Mouse (Mus musculus) neural tube, embryonic 12.5 days (tissue): ENCODE data around the gene Hinfp. TPM values are rescaled to one million over a fixed set of nuclear protein-coding genes. Genes with fewer than 3 reads are reported as not detected.

ENCODE experiments used
- ATAC-seq: fragments of 200-750 bp; cut with Nextera tagmentation; 2 replicates; pipeline ENCODE4 v1.8.0; 2017; ENCODE audit warnings: low read depth, mild to moderate bottlenecking, moderate TSS enrichment, moderate library complexity; ENCODE audit not compliant: low FRiP score
- H3K27ac ChIP-seq: fragments of 300-500 bp; sonication (generic); 2 replicates; pipeline ENCODE4 v1.5.1; 2016
- H3K27me3 ChIP-seq: fragments of 300-500 bp; sonication (generic); replicated peaks from 2 replicates; pipeline ENCODE4 v1.6.1; 2016; ENCODE audit warnings: mild to moderate bottlenecking
- H3K36me3 ChIP-seq: fragments of 300-500 bp; sonication (generic); 2 replicates; pipeline ENCODE4 v1.6.1; 2016; ENCODE audit warnings: mild to moderate bottlenecking
- H3K4me1 ChIP-seq: fragments of 300-500 bp; sonication (generic); 2 replicates; pipeline ENCODE4 v1.6.1; 2016
- H3K4me2 ChIP-seq: fragments of 300-500 bp; sonication (generic); replicated peaks from 2 replicates; pipeline ENCODE4 v1.6.1; 2016; ENCODE audit warnings: mild to moderate bottlenecking
- H3K4me3 ChIP-seq: fragments of 300-500 bp; sonication (generic); 2 replicates; pipeline ENCODE4 v1.5.1; 2016
- H3K9ac ChIP-seq: fragments of 300-500 bp; sonication (generic); 2 replicates; pipeline ENCODE4 v1.6.1; 2016; ENCODE audit warnings: mild to moderate bottlenecking
- H3K9me3 ChIP-seq: fragments of 300-500 bp; sonication (generic); 2 replicates; pipeline ENCODE4 v1.6.1; 2016; ENCODE audit warnings: mild to moderate bottlenecking
- WGBS: fragments of 180-500 bp; shearing (Covaris S2); methylation state at CpG from one replicate; pipeline ENCODE4 v1.1.7; 2016; 5-methylcytosine and 5-hydroxymethylcytosine counted together
- polyA plus RNA-seq: library from polyadenylated mRNA; unstranded; fragments of >200 nt; fragmentation: Nextera tagmentation; extraction: Ambion mirVana; gene quantifications from 2 replicates; pipeline ENCODE4 v1.2.1, GENCODE M21; 2016

Hinfp gene
- polyA plus RNA-seq, 1 experiment from 2014 or later = 33.5 TPM

DNA sequence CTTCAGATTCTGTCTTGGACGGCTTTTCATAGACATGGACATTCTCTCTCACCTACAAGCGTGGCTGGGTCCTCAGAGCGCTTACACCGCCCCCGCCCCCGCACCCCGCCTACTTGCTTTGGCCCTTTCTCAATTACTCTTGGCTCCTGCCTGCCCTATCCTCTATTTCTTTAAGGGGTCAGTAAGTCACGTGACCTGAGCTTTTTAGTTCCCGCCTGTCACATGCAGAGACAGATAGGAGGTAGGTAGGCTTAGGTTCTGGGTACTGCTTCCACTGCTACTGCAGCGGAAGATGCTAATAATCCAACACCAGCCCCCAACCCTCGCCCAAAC lies 16.5 kb downstream of the Hinfp start:
- Histone ChIP-seq H3K9ac (no peak overlapping the region), H3K4me3 (no peak overlapping the region), H3K27me3 (peaks cover 14% of the 10 kb centered on the region), H3K36me3 (peaks cover 31% of the 10 kb centered on the region), H3K4me2 (peak overlapping the region; percentile 76), H3K27ac (no peak overlapping the region), H3K4me1 (peaks cover 35% of the 10 kb centered on the region), H3K9me3 (no peaks in the 10 kb centered on the region)
- no peak for ATAC-seq
- WGBS = 6% methylated on average over 11 of the region's 11 CpGs

DNA sequence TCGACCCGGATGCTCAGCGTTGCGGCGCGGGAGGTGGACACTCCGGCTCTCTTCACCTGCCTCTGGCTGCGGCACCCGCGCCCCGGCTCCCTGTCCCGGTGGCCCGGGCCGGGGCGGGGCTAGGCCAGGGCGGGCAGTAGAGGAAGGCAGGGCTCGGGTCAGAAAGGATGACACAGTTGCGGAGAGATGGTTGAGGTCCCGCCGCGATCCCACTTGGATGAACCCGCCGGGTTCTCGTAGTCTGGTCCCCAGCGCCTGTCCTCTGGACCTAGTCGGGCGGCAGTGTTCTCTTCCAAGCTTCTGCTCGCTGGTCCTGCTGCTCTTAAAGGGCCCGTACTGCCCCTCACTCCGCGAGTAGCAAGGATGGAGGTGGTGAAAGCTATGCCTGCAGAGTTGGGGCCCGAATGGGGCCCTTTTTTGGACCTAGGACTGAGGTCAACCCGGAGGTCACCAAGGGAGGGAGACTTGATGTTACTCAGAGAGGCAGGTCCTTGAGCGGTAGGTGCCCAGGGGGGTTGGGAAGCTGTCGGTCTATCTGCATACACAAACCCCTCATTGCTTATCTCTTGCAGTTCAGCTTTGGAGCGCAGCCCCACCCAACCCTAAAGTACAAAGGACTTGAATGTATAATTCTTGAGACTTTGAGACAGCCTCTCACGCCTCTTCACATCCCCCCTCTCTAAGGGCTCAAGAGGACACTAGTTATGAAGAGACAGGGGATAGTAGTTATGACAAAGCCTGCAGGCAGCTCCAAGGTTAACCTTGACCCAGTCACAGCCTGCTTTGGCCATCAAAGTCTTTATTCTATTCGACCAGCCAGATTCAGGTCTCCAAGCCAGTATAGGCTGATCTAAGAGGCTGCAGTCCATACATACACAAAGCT lies 17.2 kb downstream of the Hinfp start, which contains the start of gene Abcg4:
Gene Abcg4, minus strand, starts transcription at position 540 of the 883 bp plus-strand sequence.
- H3K4me3 ChIP-seq = peak within 1 kb of the TSS; percentile 73
- peaks cover 14% of the 10 kb centered on the region for H3K27me3 ChIP-seq
- 1% methylated on average over 38 of the region's 38 CpGs for WGBS
- no peaks in the 10 kb centered on the region for H3K9me3 ChIP-seq
- H3K4me2 ChIP-seq = peak within 1 kb of the TSS; percentile 76
- peak within 1 kb of the TSS; percentile 85 for H3K9ac ChIP-seq
- peak; percentile 68 for ATAC-seq
- peaks cover 25% of the 10 kb centered on the region for H3K36me3 ChIP-seq
- H3K4me1 ChIP-seq = peaks cover 35% of the 10 kb centered on the region
- H3K27ac ChIP-seq = peak within 1 kb of the TSS; percentile 37; the same call in 1 of the 2 replicates

DNA sequence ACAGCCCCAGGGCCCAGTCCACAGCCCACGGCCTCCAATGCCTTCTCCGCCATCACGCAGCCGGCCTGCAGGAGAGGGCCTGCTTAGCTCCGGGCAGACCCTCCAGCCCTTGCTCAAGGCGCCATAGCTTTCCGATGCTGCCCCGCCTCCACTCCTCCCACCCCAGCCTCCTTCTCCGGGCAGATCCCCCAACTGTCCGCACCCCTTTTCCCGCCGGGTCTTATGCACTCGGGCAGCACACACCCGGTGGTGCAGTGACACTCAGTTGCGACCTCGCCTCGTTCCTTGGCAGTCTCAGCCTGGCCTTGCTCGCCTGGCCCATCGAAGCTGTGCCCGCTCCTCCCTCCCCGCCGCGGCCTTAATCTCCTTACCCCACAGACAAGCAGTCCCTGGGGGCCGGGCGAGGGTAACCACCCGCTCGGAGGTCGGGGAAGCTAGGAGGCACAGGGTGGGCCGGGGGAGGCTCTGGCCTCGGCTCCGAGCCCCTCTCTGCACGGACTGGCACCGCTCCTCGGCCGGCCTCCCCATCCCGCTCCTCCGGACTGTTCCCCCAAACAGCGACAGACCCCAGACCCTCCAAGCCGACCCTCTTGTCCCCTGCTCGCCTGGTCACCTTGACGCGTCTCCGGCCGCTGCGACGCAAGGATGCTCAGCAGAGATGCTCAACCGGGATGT lies 17.9 kb downstream of the Hinfp start:
- ATAC-seq = peak; percentile 55
- Histone ChIP-seq H3K27me3 (peaks cover 14% of the 10 kb centered on the region), H3K4me2 (peak overlapping the region; percentile 76), H3K27ac (peak overlapping the region; percentile 37; the same call in 1 of the 2 replicates), H3K4me3 (peak overlapping the region; percentile 73), H3K36me3 (peaks cover 17% of the 10 kb centered on the region), H3K9ac (peak overlapping the region; percentile 85), H3K4me1 (peaks cover 35% of the 10 kb centered on the region), H3K9me3 (no peaks in the 10 kb centered on the region)
- 1% methylated on average over 47 of the region's 47 CpGs for WGBS

DNA sequence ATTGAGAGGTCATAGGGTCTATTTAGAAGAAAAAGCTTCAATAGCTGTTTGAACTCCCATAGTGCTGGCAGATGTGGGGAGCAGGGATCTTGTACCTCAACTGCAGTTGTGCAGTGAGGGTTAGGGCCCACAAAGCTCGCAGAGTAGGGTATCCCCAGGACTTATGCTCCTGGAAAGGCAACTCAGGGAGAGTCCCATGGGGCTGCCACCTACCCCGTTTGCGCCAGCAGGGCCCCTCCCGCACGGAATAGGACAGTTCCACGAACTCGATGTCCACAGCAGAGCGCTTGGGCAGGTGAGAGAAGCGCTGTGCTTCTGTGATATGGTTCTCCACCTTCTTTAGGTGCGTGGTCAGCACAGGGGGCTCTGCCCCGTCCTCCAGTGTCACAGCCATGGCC lies 18.5 kb downstream of the Hinfp start:
- Histone ChIP-seq H3K27me3 (peaks cover 14% of the 10 kb centered on the region), H3K4me1 (peaks cover 35% of the 10 kb centered on the region), H3K9ac (peak overlapping the region; percentile 85), H3K36me3 (peaks cover 14% of the 10 kb centered on the region), H3K4me2 (peak overlapping the region; percentile 76), H3K27ac (no peak overlapping the region), H3K4me3 (peak overlapping the region; percentile 73), H3K9me3 (no peaks in the 10 kb centered on the region)
- WGBS = 5% methylated on average over 11 of the region's 11 CpGs
- ATAC-seq = 0 out of 2 replicates have a peak, but pooled peaks have one; percentile 9

DNA sequence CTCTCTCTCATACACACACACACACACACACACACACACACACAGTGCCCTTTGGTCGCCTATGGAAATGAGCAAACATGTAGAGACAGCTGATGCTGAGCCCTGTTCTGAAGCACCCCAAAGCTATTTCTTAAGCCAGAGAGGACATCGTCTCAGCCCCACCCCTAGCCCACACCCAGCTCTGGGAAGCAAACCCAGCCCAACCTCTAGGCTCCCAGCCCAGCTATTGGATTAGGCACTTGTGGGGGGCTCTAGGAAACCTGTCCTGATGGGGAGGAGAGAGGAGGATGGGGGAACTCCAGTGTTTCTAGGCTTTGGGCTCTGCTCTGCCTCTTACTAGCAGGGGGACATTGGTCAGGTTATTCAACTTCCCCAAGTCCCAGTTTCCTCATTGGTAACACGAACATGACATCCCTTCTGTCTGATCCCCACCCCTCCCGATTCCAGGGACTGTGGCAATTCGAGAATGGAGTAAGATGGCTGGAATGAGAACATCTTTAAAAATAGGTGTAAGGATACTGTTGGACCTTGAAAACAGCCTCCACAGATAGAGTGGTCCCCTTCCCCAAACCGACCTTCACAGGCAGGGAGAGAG lies 19.1 kb downstream of the Hinfp start:
- H3K4me3 ChIP-seq = no peak overlapping the region
- peaks cover 15% of the 10 kb centered on the region for H3K36me3 ChIP-seq
- peak overlapping the region; percentile 85 for H3K9ac ChIP-seq
- H3K27ac ChIP-seq = no peak overlapping the region
- peaks cover 14% of the 10 kb centered on the region for H3K27me3 ChIP-seq
- H3K4me2 ChIP-seq = peak overlapping the region; percentile 76
- H3K4me1 ChIP-seq = peaks cover 35% of the 10 kb centered on the region
- H3K9me3 ChIP-seq = no peaks in the 10 kb centered on the region
- no peak for ATAC-seq
- 15% methylated on average over 6 of the region's 6 CpGs for WGBS

DNA sequence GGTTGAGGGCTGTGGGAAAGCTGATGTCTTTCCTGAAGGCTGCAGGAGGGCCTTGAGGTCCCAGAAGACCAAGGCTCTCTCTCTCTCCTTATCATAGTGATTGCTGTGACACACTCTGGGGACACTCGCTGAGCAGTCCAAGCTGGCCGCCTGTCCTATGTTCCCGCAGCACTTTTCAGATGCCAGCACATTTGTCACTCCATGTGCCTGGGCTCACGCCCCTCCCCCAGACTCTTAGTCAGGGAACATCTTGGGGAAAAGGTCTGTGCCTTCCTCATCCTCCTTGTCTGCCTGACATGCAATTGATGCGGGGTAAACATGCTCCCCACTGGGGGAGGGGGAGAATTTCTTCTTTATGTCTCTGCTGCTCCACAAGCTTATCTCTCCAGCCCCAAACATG lies 22.3 kb downstream of the Hinfp start:
- 76% methylated on average over 5 of the region's 5 CpGs for WGBS
- H3K4me3 ChIP-seq = no peak overlapping the region
- no peak for ATAC-seq
- H3K36me3 ChIP-seq = peaks cover 31% of the 10 kb centered on the region
- H3K4me2 ChIP-seq = no peak overlapping the region
- no peaks in the 10 kb centered on the region for H3K9me3 ChIP-seq
- no peak overlapping the region for H3K9ac ChIP-seq
- peaks cover 8% of the 10 kb centered on the region; the same call in 1 of the 2 replicates for H3K27me3 ChIP-seq
- H3K4me1 ChIP-seq = peaks cover 23% of the 10 kb centered on the region
- no peak overlapping the region for H3K27ac ChIP-seq

DNA sequence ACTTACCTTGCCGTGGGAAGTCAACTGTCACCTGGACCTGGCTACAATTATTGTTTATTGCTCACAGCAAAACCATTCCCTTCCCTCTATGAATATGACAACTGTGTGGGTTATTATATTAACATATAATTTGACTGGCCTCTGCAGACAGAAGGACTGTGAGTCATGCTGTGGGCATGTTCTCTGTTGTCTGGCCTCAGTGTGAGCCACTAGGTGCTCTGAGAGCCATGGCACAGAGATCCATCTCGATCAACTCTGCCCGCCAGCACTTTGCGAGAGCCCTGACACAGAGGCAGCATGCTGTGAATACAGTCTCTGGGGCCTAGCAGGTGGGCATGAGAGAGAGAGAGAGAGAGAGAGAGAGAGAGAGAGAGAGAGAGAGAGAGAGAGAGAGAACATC lies 35.5 kb downstream of the Hinfp start:
- Histone ChIP-seq H3K4me2 (no peak overlapping the region), H3K4me1 (peaks cover 10% of the 10 kb centered on the region; the same call in 1 of the 2 replicates), H3K27ac (no peak overlapping the region), H3K36me3 (peaks cover 9% of the 10 kb centered on the region; the same call in 1 of the 2 replicates), H3K9me3 (no peaks in the 10 kb centered on the region), H3K4me3 (no peak overlapping the region), H3K27me3 (no peaks in the 10 kb centered on the region), H3K9ac (no peak overlapping the region)
- 87% methylated on average over 4 of the region's 4 CpGs for WGBS
- no peak for ATAC-seq

DNA sequence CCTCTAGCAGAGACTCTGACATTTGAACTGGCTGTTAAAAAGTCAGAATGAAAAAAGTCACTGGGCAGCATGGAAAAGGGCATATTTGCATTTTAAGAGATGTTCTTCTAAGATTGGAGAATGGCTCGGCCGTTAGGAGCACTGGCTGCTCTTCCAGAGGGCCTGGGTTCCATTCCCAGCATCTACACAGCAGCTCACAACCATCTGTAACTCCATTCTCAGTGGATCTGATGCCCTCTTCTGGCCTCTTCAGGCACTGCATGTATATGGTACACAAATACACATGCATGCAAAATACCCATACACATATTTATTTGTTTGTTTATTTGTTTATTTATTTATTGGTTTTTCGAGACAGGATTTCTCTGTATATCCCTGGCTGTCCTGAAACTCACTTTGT lies 36.4 kb downstream of the Hinfp start:
- peaks cover 10% of the 10 kb centered on the region; the same call in 1 of the 2 replicates for H3K4me1 ChIP-seq
- no peak for ATAC-seq
- H3K36me3 ChIP-seq = 0 out of 2 replicates have a peak, but pooled peaks cover 1% of the 10 kb centered on the region
- H3K27me3 ChIP-seq = no peaks in the 10 kb centered on the region
- H3K4me3 ChIP-seq = no peak overlapping the region
- no peak overlapping the region for H3K4me2 ChIP-seq
- H3K9ac ChIP-seq = no peak overlapping the region
- H3K27ac ChIP-seq = no peak overlapping the region
- 82% methylated on average over 3 of the region's 3 CpGs for WGBS
- H3K9me3 ChIP-seq = no peaks in the 10 kb centered on the region

DNA sequence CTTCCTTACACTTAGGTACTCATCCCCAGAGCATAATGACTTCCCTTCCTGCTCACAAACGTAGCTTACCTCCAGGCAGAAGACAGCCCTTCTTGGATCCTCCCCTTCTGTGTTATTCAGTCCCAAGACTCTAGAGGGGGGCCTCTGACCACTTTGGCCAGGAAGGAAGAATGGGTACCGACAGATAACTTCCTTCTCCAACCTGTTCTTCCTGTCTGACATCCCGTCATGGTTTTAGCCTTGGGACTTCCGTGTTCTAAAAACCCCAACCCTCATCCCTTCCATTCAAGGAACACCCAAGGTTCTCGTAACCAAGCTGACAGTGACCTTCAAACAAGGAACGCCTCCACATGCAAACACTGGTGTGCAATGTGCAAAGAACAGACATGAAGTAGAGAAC lies 37.0 kb downstream of the Hinfp start, which contains the start of gene Nlrx1:
Gene Nlrx1, minus strand, starts transcription at position 168 of the 400 bp plus-strand sequence.
- ATAC-seq = no peak; the same call in 1 of the 2 replicates
- H3K4me3 ChIP-seq = peak within 1 kb of the TSS; percentile 42
- no peak within 1 kb of the TSS for H3K27ac ChIP-seq
- H3K9ac ChIP-seq = peak within 1 kb of the TSS; percentile 68
- peak within 1 kb of the TSS; percentile 75 for H3K4me2 ChIP-seq
- H3K36me3 ChIP-seq = no peaks in the 10 kb centered on the region
- peaks cover 10% of the 10 kb centered on the region; the same call in 1 of the 2 replicates for H3K4me1 ChIP-seq
- no peaks in the 10 kb centered on the region for H3K9me3 ChIP-seq
- H3K27me3 ChIP-seq = no peaks in the 10 kb centered on the region; the same call in 1 of the 2 replicates
- WGBS = 86% methylated on average over 6 of the region's 6 CpGs

DNA sequence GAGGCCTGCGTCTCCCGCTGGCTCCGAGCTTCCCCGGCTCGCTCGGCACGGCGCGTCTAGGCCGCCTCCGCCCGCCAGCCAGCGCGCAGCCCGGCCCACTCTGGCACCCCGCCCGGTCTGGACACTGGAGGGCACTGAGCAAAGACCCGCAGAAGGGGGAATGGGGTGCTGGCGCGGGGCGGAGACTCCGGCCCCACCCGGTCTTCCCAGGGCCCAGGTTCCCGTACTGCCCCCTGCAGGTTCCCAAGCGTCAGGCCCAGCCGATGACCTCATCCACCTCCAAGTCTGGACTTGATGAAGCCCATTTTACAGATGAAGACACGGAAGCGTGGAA lies 37.5 kb downstream of the Hinfp start:
- 7% methylated on average over 28 of the region's 28 CpGs for WGBS
- H3K27ac ChIP-seq = no peak overlapping the region

DNA sequence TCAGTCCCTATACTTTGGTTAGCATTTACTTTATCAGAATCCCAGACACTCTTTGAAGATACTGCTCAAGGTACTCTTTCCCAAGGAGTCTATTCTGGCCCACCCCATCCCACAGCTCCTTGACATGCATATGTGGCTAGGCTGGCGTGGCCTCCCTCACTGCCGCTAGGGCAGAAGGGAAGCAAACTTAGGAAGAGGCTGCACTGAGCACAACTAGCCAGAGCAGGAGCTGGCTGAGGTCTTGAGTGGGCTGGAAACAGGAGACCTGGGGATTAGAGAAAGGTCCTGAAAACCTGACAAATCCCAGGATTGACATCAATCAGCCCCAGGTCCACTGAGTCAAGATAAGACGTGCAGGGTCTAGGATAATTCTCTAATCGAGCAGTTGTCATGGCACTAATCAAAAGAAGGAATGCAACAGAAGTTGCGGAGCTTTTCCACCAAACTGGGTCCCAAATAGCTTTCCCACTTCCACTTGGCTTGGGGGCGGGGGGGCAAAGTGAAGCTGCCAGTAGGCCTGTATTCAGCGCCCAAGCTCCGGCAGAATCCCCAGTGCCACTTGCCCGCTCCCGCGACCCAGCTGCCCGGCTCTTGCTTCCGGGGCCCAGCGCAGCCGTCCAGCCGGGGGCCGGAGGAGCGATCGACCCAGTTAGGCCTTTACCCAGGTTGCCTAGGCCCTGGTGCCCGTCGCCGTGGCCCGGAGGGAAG lies 38.0 kb downstream of the Hinfp start:
- peak; percentile 43 for ATAC-seq
- Histone ChIP-seq H3K36me3 (no peaks in the 10 kb centered on the region), H3K4me3 (peak overlapping the region; percentile 42), H3K4me1 (peaks cover 10% of the 10 kb centered on the region; the same call in 1 of the 2 replicates), H3K27me3 (no peaks in the 10 kb centered on the region; the same call in 1 of the 2 replicates), H3K9me3 (no peaks in the 10 kb centered on the region), H3K9ac (peak overlapping the region; percentile 68), H3K27ac (no peak overlapping the region), H3K4me2 (peak overlapping the region; percentile 75)
- 10% methylated on average over 23 of the region's 23 CpGs for WGBS

More for the DNA sequence above, 37.5 kb downstream of the Hinfp start:
- no peaks in the 10 kb centered on the region for H3K36me3 ChIP-seq
- peak overlapping the region; percentile 75 for H3K4me2 ChIP-seq
- H3K9ac ChIP-seq = peak overlapping the region; percentile 68
- H3K9me3 ChIP-seq = no peaks in the 10 kb centered on the region
- peak overlapping the region; percentile 42 for H3K4me3 ChIP-seq
- peak; percentile 84 for ATAC-seq
- no peaks in the 10 kb centered on the region; the same call in 1 of the 2 replicates for H3K27me3 ChIP-seq
- peaks cover 10% of the 10 kb centered on the region; the same call in 1 of the 2 replicates for H3K4me1 ChIP-seq
